Mouse (Mus musculus) spleen, postnatal 4 days (tissue): Measurements from ENCODE around the gene Rtn3.

Source experiments
- DNase-seq, 2 experiments: peaks; one replicate each; pipeline ENCODE4 v3.0.0; 2022; ENCODE audit warnings: low spot score in 2 of 2

Rtn3 gene

GRCm38 (mm10) chr19:7487680-7488079 lies 4.6 kb upstream of the Rtn3 start:
- no peak for DNase-seq

GRCm38 (mm10) chr19:7484076-7484475 lies 995 bp upstream of the Rtn3 start:
- DNase-seq = no peak

- peak in 1 of 2 experiments; percentile 45 for DNase-seq
These were observed 416 bp upstream of the Rtn3 start for GRCm38 (mm10) chr19:7483512-7483882.

GRCm38 (mm10) chr19:7482266-7482598 lies 849 bp downstream of the Rtn3 start:
- DNase-seq = no peak

GRCm38 (mm10) chr19:7481541-7482265 lies 1.4 kb downstream of the Rtn3 start:
- peak in 1 of 2 experiments; percentile 26 for DNase-seq

- DNase-seq = no peak
These were observed 3.3 kb downstream of the Rtn3 start for GRCm38 (mm10) chr19:7479751-7480248.

GRCm38 (mm10) chr19:7470643-7471042 lies 12.4 kb downstream of the Rtn3 start:
- DNase-seq = no peak

GRCm38 (mm10) chr19:7467915-7468314 lies 15.2 kb downstream of the Rtn3 start:
- no peak for DNase-seq

- no peak for DNase-seq
These were observed 23.7 kb downstream of the Rtn3 start for GRCm38 (mm10) chr19:7459370-7459769.

GRCm38 (mm10) chr19:7458901-7459300 lies 24.2 kb downstream of the Rtn3 start:
- no peak for DNase-seq

GRCm38 (mm10) chr19:7456803-7457202 lies 26.3 kb downstream of the Rtn3 start:
- DNase-seq = no peak

- no peak for DNase-seq
These were observed 37.5 kb downstream of the Rtn3 start for GRCm38 (mm10) chr19:7445596-7445995.

- DNase-seq = no peak
These were observed 38.0 kb downstream of the Rtn3 start for GRCm38 (mm10) chr19:7445105-7445504.

- DNase-seq = peak; percentile 54 to 78
These were observed 41.6 kb downstream of the Rtn3 start for GRCm38 (mm10) chr19:7441493-7441892.

- no peak for DNase-seq
These were observed 44.8 kb downstream of the Rtn3 start for GRCm38 (mm10) chr19:7438295-7438694.

- DNase-seq = no peak
These were observed 46.8 kb downstream of the Rtn3 start for GRCm38 (mm10) chr19:7436061-7436970.

GRCm38 (mm10) chr19:7434887-7435286 lies 48.2 kb downstream of the Rtn3 start:
- DNase-seq = no peak

GRCm38 (mm10) chr19:7425398-7425775 lies 57.7 kb downstream of the Rtn3 start:
- no peak for DNase-seq

GRCm38 (mm10) chr19:7424590-7425397 lies 58.3 kb downstream of the Rtn3 start:
- no peak for DNase-seq

GRCm38 (mm10) chr19:7424131-7424530 lies 59.0 kb downstream of the Rtn3 start:
- no peak for DNase-seq

GRCm38 (mm10) chr19:7423656-7424030 lies 59.4 kb downstream of the Rtn3 start:
- no peak for DNase-seq

- peak; percentile 45 to 64 for DNase-seq
These were observed 59.9 kb downstream of the Rtn3 start for GRCm38 (mm10) chr19:7423028-7423655.
